Mouse (Mus musculus): ENCODE results near the gene Tgoln1. TPM values are rescaled to one million over a fixed set of nuclear protein-coding genes. Genes with fewer than 3 reads are reported as not detected.
A peak's percentile ranks its signal among the peaks of the same experiment; 100 is the strongest.

Tgoln1 gene
- polyA plus RNA-seq, 1 experiment from 2014 or later, result 23.2 TPM

DNA sequence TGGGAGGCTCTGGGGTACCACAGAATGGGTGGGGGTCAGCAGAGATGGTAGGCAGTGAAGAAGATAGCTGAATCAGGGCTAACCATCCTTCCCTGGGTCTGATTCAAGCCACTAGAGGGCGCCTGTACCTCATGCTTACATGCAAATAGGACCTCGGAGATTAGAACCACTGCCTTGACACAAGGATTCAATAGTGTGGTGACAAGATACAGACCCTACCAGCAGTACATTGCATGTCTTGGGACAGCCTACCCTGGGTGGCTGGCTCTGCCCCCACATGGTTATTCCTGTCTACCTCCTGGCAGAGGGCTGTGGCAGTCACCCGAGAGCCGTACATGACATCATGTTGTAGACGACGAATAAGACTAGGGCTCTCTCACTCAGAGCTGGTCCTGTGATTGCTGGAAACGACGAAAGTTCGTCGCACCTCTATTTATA lies 30.6 kb upstream of the Tgoln1 start:
- Histone ChIP-seq H3K9me3 (ENCODE audit: low read length) (no peaks in the 10 kb centered on the region), H3K4me3 (ENCODE audit: low read depth, low read length) (no peak overlapping the region), H3K27me3 (ENCODE audit: insufficient read depth, low read length) (no peaks in the 10 kb centered on the region), H3K27ac (ENCODE audit: low read depth) (no peak overlapping the region), H3K4me2 (ENCODE audit: low read depth, low read length) (no peak overlapping the region), H3K9ac (replicated peaks) (no peak overlapping the region), H3K36me3 (replicated peaks; ENCODE audit: insufficient read depth, low read length) (no peaks in the 10 kb centered on the region), H3K4me1 (ENCODE audit: insufficient read depth) (peaks cover 7% of the 10 kb centered on the region)
- WGBS (ENCODE audit: insufficient replicate concordance), result 59% methylated on average over 10 of the region's 10 CpGs
- TF ChIP-seq CTCF (IDR thresholded peaks at IDR 0.05; ENCODE audit: low read depth) (peak; percentile 88), EP300 (IDR thresholded peaks at IDR 0.05; ENCODE audit: low read depth) (no peak)
- 0 out of 2 replicates have a peak, but pooled peaks have one; percentile 13 for ATAC-seq
- DNase-seq, result peak; percentile 64

DNA sequence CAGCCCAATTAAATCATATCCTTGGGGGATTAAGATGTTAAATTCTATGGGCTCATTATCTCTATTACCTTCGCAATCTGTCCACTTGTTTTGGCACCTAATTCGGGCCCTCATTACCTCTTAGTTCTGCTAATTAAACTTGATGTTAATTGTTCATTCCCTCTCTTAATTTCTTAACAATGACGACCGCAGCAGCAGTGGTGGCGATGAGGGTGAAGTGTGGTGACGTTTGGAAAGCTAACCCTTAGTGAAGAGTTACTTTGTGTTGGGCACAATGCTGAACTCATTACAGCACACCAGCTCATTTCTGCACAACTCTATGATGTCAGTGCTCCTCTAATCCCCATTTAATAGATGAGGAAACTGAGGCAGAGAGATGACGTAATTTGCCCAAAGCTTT lies 28.6 kb upstream of the Tgoln1 start:
- Histone ChIP-seq H3K9ac (replicated peaks) (no peak overlapping the region), H3K27me3 (ENCODE audit: insufficient read depth, low read length) (no peaks in the 10 kb centered on the region), H3K36me3 (replicated peaks; ENCODE audit: insufficient read depth, low read length) (no peaks in the 10 kb centered on the region), H3K4me3 (ENCODE audit: low read depth, low read length) (no peak overlapping the region), H3K27ac (ENCODE audit: low read depth) (no peak overlapping the region), H3K4me1 (ENCODE audit: insufficient read depth) (peaks cover 4% of the 10 kb centered on the region), H3K9me3 (ENCODE audit: low read length) (no peaks in the 10 kb centered on the region), H3K4me2 (ENCODE audit: low read depth, low read length) (no peak overlapping the region)
- WGBS (ENCODE audit: insufficient replicate concordance), result 72% methylated on average over 7 of the region's 7 CpGs
- DNase-seq (no peak), ATAC-seq (no peak)
- TF ChIP-seq CTCF (IDR thresholded peaks at IDR 0.05; ENCODE audit: low read depth), result no peak
- TF ChIP-seq EP300 (IDR thresholded peaks at IDR 0.05; ENCODE audit: low read depth), result no peak

DNA sequence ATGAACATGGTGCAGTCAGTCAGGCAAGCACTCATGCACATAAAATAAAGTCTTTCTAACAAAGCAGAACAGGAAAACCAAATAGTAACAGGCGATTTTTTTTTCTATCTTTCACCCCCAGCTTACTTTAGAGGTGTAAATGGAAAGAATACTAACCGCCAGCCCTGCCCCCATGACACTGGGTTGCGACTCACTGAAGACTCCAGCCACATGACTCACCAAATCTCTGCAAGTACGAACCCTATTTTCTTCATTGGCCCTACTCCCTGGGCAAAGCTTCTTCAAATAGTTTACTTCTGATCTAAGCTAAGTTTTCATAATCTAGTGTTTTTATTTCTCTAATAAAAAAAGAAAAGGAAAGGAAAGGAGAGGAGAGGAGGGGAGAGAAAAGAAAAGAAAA lies 27.8 kb upstream of the Tgoln1 start:
- no peak for ATAC-seq
- WGBS (ENCODE audit: insufficient replicate concordance), result 47% methylated on average over 4 of the region's 4 CpGs

DNA sequence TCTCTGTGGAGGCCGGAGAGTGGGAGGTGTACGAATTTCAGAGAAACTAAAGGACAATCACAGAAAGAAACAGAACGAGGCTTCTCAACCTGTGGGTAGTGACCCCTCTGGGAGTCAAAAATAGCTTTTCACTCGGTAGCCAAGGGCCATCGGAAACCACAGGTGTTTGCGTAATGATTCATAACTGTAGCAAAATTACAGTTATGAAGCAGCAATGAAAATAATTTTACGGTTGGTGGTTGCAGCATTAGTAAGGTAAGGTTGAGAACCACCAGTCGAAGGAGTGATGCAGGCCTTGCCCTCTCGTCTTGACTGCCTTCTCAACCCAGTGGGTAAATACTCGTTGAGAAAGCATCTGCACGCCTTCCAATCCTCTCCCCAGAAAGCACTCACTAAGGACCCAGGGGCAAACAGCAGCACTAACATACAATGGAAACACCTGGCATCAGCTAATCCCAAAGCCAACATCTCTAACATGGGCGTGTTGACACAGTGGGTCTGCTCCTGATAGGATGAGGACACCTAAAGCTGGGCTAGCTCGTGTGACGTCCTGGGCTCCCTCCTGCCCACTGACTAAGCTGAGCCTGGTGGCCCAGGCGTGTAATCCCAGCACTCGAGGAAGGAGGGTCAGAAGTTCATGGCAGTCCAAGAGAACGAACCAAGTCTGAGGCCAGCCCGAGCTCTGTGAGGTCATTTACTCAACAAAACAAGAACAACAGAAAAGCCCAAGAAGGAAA lies 24.6 kb upstream of the Tgoln1 start:
- no peak overlapping the region for H3K4me2 ChIP-seq (ENCODE audit: low read depth, low read length)
- H3K36me3 ChIP-seq (replicated peaks; ENCODE audit: insufficient read depth, low read length), result no peaks in the 10 kb centered on the region
- H3K9me3 ChIP-seq (ENCODE audit: low read length), result no peaks in the 10 kb centered on the region
- ATAC-seq, result no peak
- H3K4me1 ChIP-seq (ENCODE audit: insufficient read depth), result peaks cover 5% of the 10 kb centered on the region; the same call in 1 of the 2 replicates
- no peaks in the 10 kb centered on the region for H3K27me3 ChIP-seq (ENCODE audit: insufficient read depth, low read length)
- WGBS (ENCODE audit: insufficient replicate concordance), result 62% methylated on average over 18 of the region's 18 CpGs
- DNase-seq, result no peak
- H3K9ac ChIP-seq (replicated peaks), result no peak overlapping the region
- H3K27ac ChIP-seq (ENCODE audit: low read depth), result no peak overlapping the region
- no peak for TF ChIP-seq EP300 (IDR thresholded peaks at IDR 0.05; ENCODE audit: low read depth)
- no peak for TF ChIP-seq CTCF (IDR thresholded peaks at IDR 0.05; ENCODE audit: low read depth)
- H3K4me3 ChIP-seq (ENCODE audit: low read depth, low read length), result no peak overlapping the region

More for the DNA sequence above, 27.8 kb upstream of the Tgoln1 start:
- TF ChIP-seq CTCF (IDR thresholded peaks at IDR 0.05; ENCODE audit: low read depth), result no peak
- no peak for TF ChIP-seq EP300 (IDR thresholded peaks at IDR 0.05; ENCODE audit: low read depth)
- no peak overlapping the region for H3K27ac ChIP-seq (ENCODE audit: low read depth)
- H3K9me3 ChIP-seq (ENCODE audit: low read length), result no peaks in the 10 kb centered on the region
- H3K4me1 ChIP-seq (ENCODE audit: insufficient read depth), result no peaks in the 10 kb centered on the region
- H3K9ac ChIP-seq (replicated peaks), result no peak overlapping the region
- no peaks in the 10 kb centered on the region for H3K27me3 ChIP-seq (ENCODE audit: insufficient read depth, low read length)
- no peak overlapping the region for H3K4me3 ChIP-seq (ENCODE audit: low read depth, low read length)
- no peak for DNase-seq
- no peaks in the 10 kb centered on the region for H3K36me3 ChIP-seq (replicated peaks; ENCODE audit: insufficient read depth, low read length)
- H3K4me2 ChIP-seq (ENCODE audit: low read depth, low read length), result no peak overlapping the region

DNA sequence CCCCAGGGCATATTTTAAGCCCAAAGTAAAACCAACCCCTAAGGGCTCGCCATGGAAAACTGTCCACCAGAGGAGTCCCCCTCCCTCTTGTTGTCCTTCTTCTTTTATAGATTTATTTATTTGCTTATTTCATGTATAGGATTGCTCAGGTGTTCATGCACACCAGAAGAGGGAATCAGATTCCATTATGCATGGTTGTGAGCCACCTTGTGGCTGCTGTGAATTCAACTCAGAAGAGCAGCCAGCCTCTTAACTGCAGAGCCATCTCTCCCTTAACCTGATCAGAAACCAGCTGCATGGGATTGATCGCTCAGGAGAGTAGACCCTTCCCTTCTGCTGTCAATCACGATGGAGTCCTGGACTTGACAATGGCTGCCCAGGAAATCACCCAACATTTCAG lies 20.1 kb upstream of the Tgoln1 start:
- Histone ChIP-seq H3K27me3 (ENCODE audit: insufficient read depth, low read length) (no peaks in the 10 kb centered on the region), H3K27ac (ENCODE audit: low read depth) (peak overlapping the region; percentile 39; the same call in 1 of the 2 replicates), H3K4me2 (ENCODE audit: low read depth, low read length) (no peak overlapping the region), H3K4me3 (ENCODE audit: low read depth, low read length) (no peak overlapping the region), H3K9ac (replicated peaks) (no peak overlapping the region), H3K4me1 (ENCODE audit: insufficient read depth) (peaks cover 6% of the 10 kb centered on the region; the same call in 1 of the 2 replicates), H3K9me3 (ENCODE audit: low read length) (no peaks in the 10 kb centered on the region), H3K36me3 (replicated peaks; ENCODE audit: insufficient read depth, low read length) (no peaks in the 10 kb centered on the region)
- TF ChIP-seq CTCF (IDR thresholded peaks at IDR 0.05; ENCODE audit: low read depth) (peak; percentile 50), EP300 (IDR thresholded peaks at IDR 0.05; ENCODE audit: low read depth) (no peak)
- DNase-seq (no peak), ATAC-seq (no peak)
- 71% methylated on average over 3 of the region's 3 CpGs for WGBS (ENCODE audit: insufficient replicate concordance)

DNA sequence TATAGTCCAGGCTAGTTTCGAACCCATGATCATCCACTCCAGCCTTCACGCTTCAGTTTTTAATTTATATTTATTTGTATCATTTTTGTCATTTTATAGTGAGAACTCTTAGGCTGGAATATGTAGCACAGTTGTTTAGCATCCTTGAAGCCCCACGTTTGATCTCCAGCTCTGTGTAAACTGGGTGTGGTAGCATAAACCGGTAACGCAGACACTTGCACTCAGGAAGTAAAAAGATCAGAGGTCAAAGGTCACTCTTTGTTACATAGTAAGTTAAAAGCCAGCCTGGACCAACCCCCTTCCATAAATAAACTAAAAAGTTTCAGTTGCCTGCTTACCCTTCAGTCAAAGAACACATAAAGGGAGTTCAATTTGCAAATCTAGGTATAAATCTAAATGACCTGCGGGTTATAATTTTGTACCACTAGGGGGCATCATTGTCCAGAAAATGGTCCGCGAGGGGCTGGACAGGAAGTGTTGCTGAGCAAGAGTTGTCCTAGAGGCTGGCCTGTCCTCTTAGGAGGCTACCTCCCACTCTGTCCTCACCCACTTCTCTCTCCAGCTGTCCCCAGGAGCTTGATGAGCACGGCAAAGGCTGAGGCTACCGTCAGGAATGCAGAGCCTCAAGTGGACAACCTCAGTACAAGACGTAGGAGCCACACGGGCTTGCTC lies 19.1 kb upstream of the Tgoln1 start:
- H3K9me3 ChIP-seq (ENCODE audit: low read length), result no peaks in the 10 kb centered on the region
- no peaks in the 10 kb centered on the region for H3K27me3 ChIP-seq (ENCODE audit: insufficient read depth, low read length)
- peaks cover 6% of the 10 kb centered on the region for H3K4me1 ChIP-seq (ENCODE audit: insufficient read depth)
- H3K4me2 ChIP-seq (ENCODE audit: low read depth, low read length), result no peak overlapping the region
- TF ChIP-seq CTCF (IDR thresholded peaks at IDR 0.05; ENCODE audit: low read depth) (peak; percentile 76), EP300 (IDR thresholded peaks at IDR 0.05; ENCODE audit: low read depth) (no peak)
- WGBS (ENCODE audit: insufficient replicate concordance), result 43% methylated on average over 12 of the region's 12 CpGs
- no peak overlapping the region for H3K27ac ChIP-seq (ENCODE audit: low read depth)
- peaks cover under 1% of the 10 kb centered on the region; the same call in 1 of the 2 replicates for H3K36me3 ChIP-seq (replicated peaks; ENCODE audit: insufficient read depth, low read length)
- H3K9ac ChIP-seq (replicated peaks), result no peak overlapping the region
- no peak overlapping the region for H3K4me3 ChIP-seq (ENCODE audit: low read depth, low read length)
- ATAC-seq, result peak; percentile 43
- peak; percentile 49 for DNase-seq

Measured in liver, postnatal 0 days (tissue).